ENCODE assay signal across 8 mouse cellular contexts in genomic region chr5:118386126-118386525, GRCm38 (mm10).
DNase-seq lines count a peak whose midpoint lies in the region; ATAC-seq and TF ChIP-seq lines count a peak whose summit lies in the region.

No protein-coding gene starts in this region.

- peak; percentile 71 to 79 for DNase-seq in heart, adult 2 months
- peak; percentile 23 for DNase-seq in adrenal gland, postnatal 25 days
- peak; percentile 74 to 78 for DNase-seq in heart, adult 9 months (ENCODE audit: low spot score in 2 of 2)
- DNase-seq in lung, embryonic 14.5 days = peak; percentile 76
- DNase-seq in neural tube, embryonic 10.5 days (ENCODE audit: extremely low spot score, low spot score) = no peak
- no peak for DNase-seq in spleen, postnatal 36 days (ENCODE audit: low spot score in 2 of 2)

- no peak for TF ChIP-seq EP300 in heart, adult 2 months (IDR thresholded peaks at IDR 0.05; ENCODE audit: insufficient read depth, low read depth, low read length)

- no peak for ATAC-seq in heart, embryonic 11.5 days (replicated peaks; ENCODE audit: insufficient number of reproducible peaks, low FRiP score, low TSS enrichment)
- ATAC-seq in lung, embryonic 14.5 days (ENCODE audit: insufficient read depth) = 0 out of 2 replicates have a peak, but pooled peaks have one; percentile 31
- ATAC-seq in granulocyte monocyte progenitor cell, adult 5-6 weeks (replicated peaks; ENCODE audit: poor library complexity, severe bottlenecking) = no peak

- H3K4me1 ChIP-seq in heart, adult 2 months (ENCODE audit: control insufficient read depth, insufficient read depth, low read length) = peaks cover 6% of the 10 kb centered on the region; the same call in 1 of the 2 replicates
- 0 out of 2 replicates have a peak, but pooled peaks cover 3% of the 10 kb centered on the region for H3K4me1 ChIP-seq in heart, embryonic 11.5 days (ENCODE audit: control insufficient read depth, insufficient read depth, low read length)
- H3K4me1 ChIP-seq in lung, embryonic 14.5 days (ENCODE audit: insufficient read depth) = peaks cover 3% of the 10 kb centered on the region; the same call in 1 of the 2 replicates

- TF ChIP-seq CTCF in heart, adult 2 months (IDR thresholded peaks at IDR 0.05) = no peak
- no peak for TF ChIP-seq CTCF in lung, embryonic 14.5 days (IDR thresholded peaks at IDR 0.05; ENCODE audit: low read depth)

- H3K4me2 ChIP-seq in heart, embryonic 11.5 days = no peak overlapping the region
- no peak overlapping the region for H3K4me2 ChIP-seq in lung, embryonic 14.5 days

- H3K79me2 ChIP-seq in heart, adult 2 months (replicated peaks; ENCODE audit: control insufficient read depth, insufficient read depth, low read length) = no peaks in the 10 kb centered on the region

- no peak overlapping the region for H3K4me3 ChIP-seq in heart, adult 2 months
- no peak overlapping the region for H3K4me3 ChIP-seq in heart, embryonic 11.5 days (ENCODE audit: low read depth, low read length)
- no peak overlapping the region for H3K4me3 ChIP-seq in lung, embryonic 14.5 days (ENCODE audit: low read depth, low read length)

- H3K27ac ChIP-seq in heart, adult 2 months = no peak overlapping the region
- no peak overlapping the region for H3K27ac ChIP-seq in heart, embryonic 11.5 days (ENCODE audit: low read depth, low read length)
- H3K27ac ChIP-seq in lung, embryonic 14.5 days (ENCODE audit: low read depth) = peak overlapping the region; percentile 61; the same call in 1 of the 2 replicates

- no peak for TF ChIP-seq POLR2A in heart, adult 2 months (IDR thresholded peaks at IDR 0.05; ENCODE audit: insufficient read depth, low read depth, low read length)

- peaks cover 12% of the 10 kb centered on the region for H3K9me3 ChIP-seq in heart, embryonic 11.5 days (replicated peaks; ENCODE audit: control insufficient read depth, low read length)
- peaks cover 10% of the 10 kb centered on the region; the same call in 1 of the 2 replicates for H3K9me3 ChIP-seq in lung, embryonic 14.5 days (ENCODE audit: low read depth, low read length)

- WGBS in heart, adult 2 months = 32% methylated on average over 4 of the region's 4 CpGs
- WGBS in heart, embryonic 11.5 days (ENCODE audit: insufficient replicate concordance) = 69% methylated on average over 4 of the region's 4 CpGs
- 40% methylated on average over 4 of the region's 4 CpGs for WGBS in lung, embryonic 14.5 days

- H3K36me3 ChIP-seq in heart, adult 2 months (ENCODE audit: control insufficient read depth, insufficient read depth, low read length) = no peaks in the 10 kb centered on the region
- no peaks in the 10 kb centered on the region for H3K36me3 ChIP-seq in heart, embryonic 11.5 days (ENCODE audit: control insufficient read depth, insufficient read depth, low read length)
- H3K36me3 ChIP-seq in lung, embryonic 14.5 days (ENCODE audit: insufficient read depth) = no peaks in the 10 kb centered on the region

- H3K27me3 ChIP-seq in heart, adult 2 months (ENCODE audit: control insufficient read depth, insufficient read depth, low read length) = peaks cover 1% of the 10 kb centered on the region; the same call in 1 of the 2 replicates
- H3K27me3 ChIP-seq in heart, embryonic 11.5 days (ENCODE audit: control insufficient read depth, insufficient read depth, low read length) = no peaks in the 10 kb centered on the region
- no peaks in the 10 kb centered on the region for H3K27me3 ChIP-seq in lung, embryonic 14.5 days (ENCODE audit: insufficient read depth, low read length)

- no peak overlapping the region for H3K9ac ChIP-seq in heart, adult 2 months (ENCODE audit: low read depth, low read length)
- H3K9ac ChIP-seq in heart, embryonic 11.5 days (ENCODE audit: low read depth, low read length) = no peak overlapping the region
- H3K9ac ChIP-seq in lung, embryonic 14.5 days = no peak overlapping the region

- intact Hi-C loops in heart, adult 2 months (cut with DNase I) = no loop called here

Comparison
In these comparisons a context has a peak if more than half of its experiments do, and no peak if none do; other contexts are left out.
1. DNase-seq: peak in heart, adult 2 months (2 of 2), adrenal gland, postnatal 25 days (single experiment), heart, adult 9 months (2 of 2) and lung, embryonic 14.5 days (single experiment); none in neural tube, embryonic 10.5 days (single experiment) and spleen, postnatal 36 days (0 of 2).